Mouse (Mus musculus) spleen, postnatal 10 days (tissue): ENCODE data around the gene Aldh1a2.

Source experiments
- DNase-seq, 2 experiments: peaks; one replicate each; pipeline ENCODE4 v3.0.0; 2021 to 2022; ENCODE audit warnings: low spot score in 2 of 2

Gene Aldh1a2

GRCm38 (mm10) chr9:71289810-71290209, 74.2 kb downstream of the Aldh1a2 start:
- DNase-seq: no peak

- DNase-seq: no peak
These were observed 75.1 kb downstream of the Aldh1a2 start for GRCm38 (mm10) chr9:71290730-71291129.

GRCm38 (mm10) chr9:71295501-71295900, 79.9 kb downstream of the Aldh1a2 start:
- DNase-seq: no peak

GRCm38 (mm10) chr9:71303594-71303993, 88.0 kb downstream of the Aldh1a2 start:
- no peak for DNase-seq

GRCm38 (mm10) chr9:71307106-71307789, 91.7 kb downstream of the Aldh1a2 start:
- DNase-seq: no peak

GRCm38 (mm10) chr9:71315960-71316359, 100.4 kb downstream of the Aldh1a2 start:
- peak in 1 of 2 experiments; percentile 20 for DNase-seq

GRCm38 (mm10) chr9:71317096-71317920, 101.7 kb downstream of the Aldh1a2 start:
- no peak for DNase-seq

GRCm38 (mm10) chr9:71317921-71318241, 102.3 kb downstream of the Aldh1a2 start:
- DNase-seq: no peak

- DNase-seq: no peak
These were observed 104.2 kb downstream of the Aldh1a2 start for GRCm38 (mm10) chr9:71319776-71320175.

GRCm38 (mm10) chr9:71320246-71321155, 104.9 kb downstream of the Aldh1a2 start:
- DNase-seq: no peak

- DNase-seq: no peak
These were observed 105.8 kb downstream of the Aldh1a2 start for GRCm38 (mm10) chr9:71321436-71321835.

GRCm38 (mm10) chr9:71321871-71322270, 106.3 kb downstream of the Aldh1a2 start:
- DNase-seq: no peak

GRCm38 (mm10) chr9:71323303-71323952, 107.8 kb downstream of the Aldh1a2 start:
- DNase-seq: no peak

GRCm38 (mm10) chr9:71324060-71324459, 108.5 kb downstream of the Aldh1a2 start:
- no peak for DNase-seq

GRCm38 (mm10) chr9:71326261-71326660, 110.7 kb downstream of the Aldh1a2 start:
- no peak for DNase-seq

- DNase-seq: no peak
These were observed 116.1 kb downstream of the Aldh1a2 start for GRCm38 (mm10) chr9:71331661-71332060.

GRCm38 (mm10) chr9:71336674-71337073, 121.1 kb downstream of the Aldh1a2 start:
- no peak for DNase-seq

- DNase-seq: no peak
These were observed 121.8 kb downstream of the Aldh1a2 start for GRCm38 (mm10) chr9:71337425-71337824.

- DNase-seq: no peak
These were observed 124.5 kb downstream of the Aldh1a2 start for GRCm38 (mm10) chr9:71340116-71340515.
